Mouse (Mus musculus) spleen, adult 2 months (tissue): ENCODE measurements around the gene Nrip1. TPM values are rescaled to one million over a fixed set of nuclear protein-coding genes. Genes with fewer than 3 reads are reported as not detected.
"Not testable (repeated sequence)": the region's sequence is repeated elsewhere in the genome, so short reads cannot be mapped to it uniquely, and the experiment has no call there.

Source experiments
- DNase-seq, 2 experiments: peaks; one replicate each; pipeline versions ENCODE4 v3.0.0 to v3.0.0-alpha.2; 2012 to 2021; ENCODE audit warnings: low spot score in 2 of 2, low read depth in 1 of 2
- H3K27ac ChIP-seq: fragments of 200-500 bp; 2 replicates; pipeline ENCODE4 v1.5.1; 2012; ENCODE audit warnings: low read length, inconsistent platforms; ENCODE audit not compliant: insufficient read depth
- H3K27me3 ChIP-seq: fragments of 200-500 bp; 2 replicates; pipeline ENCODE4 v1.6.1; 2012; ENCODE audit warnings: mild to moderate bottlenecking, moderate library complexity, low read length, inconsistent platforms; ENCODE audit not compliant: control insufficient read depth, insufficient read depth
- H3K36me3 ChIP-seq: fragments of 200-500 bp; 2 replicates; pipeline ENCODE4 v1.6.1; 2012; ENCODE audit warnings: mild to moderate bottlenecking, low read length, inconsistent platforms; ENCODE audit not compliant: control insufficient read depth, insufficient read depth
- H3K4me1 ChIP-seq: fragments of 200-500 bp; 2 replicates; pipeline ENCODE4 v1.6.1; 2011; ENCODE audit warnings: inconsistent platforms; ENCODE audit not compliant: control insufficient read depth, insufficient read depth, insufficient read length
- H3K4me3 ChIP-seq: fragments of 200-500 bp; 2 replicates; pipeline ENCODE4 v1.5.1; 2011; ENCODE audit warnings: mild to moderate bottlenecking, inconsistent platforms; ENCODE audit not compliant: insufficient read depth, insufficient read length; ENCODE audit errors: extremely low read depth
- CTCF ChIP-seq: fragments of 200-500 bp; IDR thresholded peaks from 2 replicates; pipeline ENCODE4 v1.5.1; 2011; ENCODE audit warnings: mild to moderate bottlenecking, inconsistent platforms; ENCODE audit not compliant: insufficient read depth, insufficient read length, insufficient replicate concordance; ENCODE audit errors: extremely low read depth
- POLR2A ChIP-seq: fragments of 200-500 bp; IDR thresholded peaks from 2 replicates; pipeline ENCODE4 v1.6.1; 2011; ENCODE audit warnings: low read depth, low read length, inconsistent platforms
- whole genome bisulfite sequencing: fragments of 180-500 bp; shearing (Covaris S2); methylation state at CpG from one replicate; pipeline ENCODE4 v1.1.7; 2018; 5-methylcytosine and 5-hydroxymethylcytosine counted together
- polyA plus RNA-seq: library from polyadenylated mRNA; depleted of rRNA; stranded (reverse); fragments of >200 nt; gene quantifications from 2 replicates; pipeline ENCODE4 v1.2.3, GENCODE M21; 2012

Gene Nrip1
- polyA plus RNA-seq, 1 experiment, result 4.5 TPM

GRCm38 (mm10) chr16:76413581-76413980 is 40.0 kb upstream of the Nrip1 start:
- 94% methylated on average over 8 of the region's 8 CpGs for WGBS
- H3K4me3 ChIP-seq, result no peak overlapping the region
- DNase-seq, result no peak
- no peaks in the 10 kb centered on the region for H3K4me1 ChIP-seq
- H3K27ac ChIP-seq, result no peak overlapping the region
- no peak for TF ChIP-seq POLR2A
- no peak for TF ChIP-seq CTCF
- H3K27me3 ChIP-seq, result no peaks in the 10 kb centered on the region
- no peaks in the 10 kb centered on the region for H3K36me3 ChIP-seq

- H3K27ac ChIP-seq, result no peak overlapping the region
- WGBS, result 42% methylated on average over 1 of the region's 1 CpGs
- no peaks in the 10 kb centered on the region for H3K27me3 ChIP-seq
- no peak for DNase-seq
- H3K36me3 ChIP-seq, result no peaks in the 10 kb centered on the region
- no peaks in the 10 kb centered on the region for H3K4me1 ChIP-seq
- no peak for TF ChIP-seq POLR2A
- TF ChIP-seq CTCF, result no peak
- no peak overlapping the region for H3K4me3 ChIP-seq
These were observed 35.7 kb upstream of the Nrip1 start for GRCm38 (mm10) chr16:76409355-76409722.

- WGBS, result 86% methylated on average over 4 of the region's 4 CpGs
- DNase-seq, result no peak
- Histone ChIP-seq H3K27ac (no peak overlapping the region), H3K27me3 (no peaks in the 10 kb centered on the region), H3K4me1 (no peaks in the 10 kb centered on the region), H3K4me3 (no peak overlapping the region), H3K36me3 (no peaks in the 10 kb centered on the region)
- TF ChIP-seq CTCF, result no peak
- no peak for TF ChIP-seq POLR2A
These were observed 35.2 kb upstream of the Nrip1 start for GRCm38 (mm10) chr16:76408696-76409354.

- Histone ChIP-seq H3K36me3 (no peaks in the 10 kb centered on the region), H3K27me3 (no peaks in the 10 kb centered on the region), H3K4me3 (no peak overlapping the region), H3K27ac (no peak overlapping the region), H3K4me1 (no peaks in the 10 kb centered on the region)
- TF ChIP-seq CTCF (no peak), POLR2A (no peak)
- whole genome bisulfite sequencing, result 93% methylated on average over 8 of the region's 8 CpGs
- no peak for DNase-seq
These were observed 34.6 kb upstream of the Nrip1 start for GRCm38 (mm10) chr16:76408241-76408640.

- H3K4me1 ChIP-seq, result no peaks in the 10 kb centered on the region
- 57% methylated on average over 13 of the region's 13 CpGs for WGBS
- H3K27me3 ChIP-seq, result no peaks in the 10 kb centered on the region
- DNase-seq, result no peak
- H3K36me3 ChIP-seq, result no peaks in the 10 kb centered on the region
- H3K27ac ChIP-seq, result no peak overlapping the region
- TF ChIP-seq CTCF (no peak), POLR2A (no peak)
- no peak overlapping the region for H3K4me3 ChIP-seq
These were observed 33.8 kb upstream of the Nrip1 start for GRCm38 (mm10) chr16:76407321-76407920.

GRCm38 (mm10) chr16:76406897-76407296 is 33.3 kb upstream of the Nrip1 start:
- Histone ChIP-seq H3K4me3 (no peak overlapping the region), H3K36me3 (no peaks in the 10 kb centered on the region), H3K4me1 (no peaks in the 10 kb centered on the region), H3K27me3 (no peaks in the 10 kb centered on the region), H3K27ac (no peak overlapping the region)
- DNase-seq, result no peak
- TF ChIP-seq CTCF, result no peak
- TF ChIP-seq POLR2A, result no peak
- WGBS, result 24% methylated on average over 7 of the region's 7 CpGs

GRCm38 (mm10) chr16:76406319-76406718 is 32.7 kb upstream of the Nrip1 start:
- 93% methylated on average over 7 of the region's 7 CpGs for WGBS
- Histone ChIP-seq H3K27ac (no peak overlapping the region), H3K4me1 (no peaks in the 10 kb centered on the region), H3K36me3 (no peaks in the 10 kb centered on the region), H3K27me3 (no peaks in the 10 kb centered on the region), H3K4me3 (no peak overlapping the region)
- no peak for TF ChIP-seq CTCF
- TF ChIP-seq POLR2A, result no peak
- no peak for DNase-seq

GRCm38 (mm10) chr16:76403305-76403704 is 29.7 kb upstream of the Nrip1 start:
- not testable (repeated sequence) for H3K36me3 ChIP-seq, H3K27ac ChIP-seq, DNase-seq, H3K4me3 ChIP-seq, H3K27me3 ChIP-seq, H3K4me1 ChIP-seq
- WGBS, result 95% methylated on average over 24 of the region's 24 CpGs
